In the genomic region with DNA sequence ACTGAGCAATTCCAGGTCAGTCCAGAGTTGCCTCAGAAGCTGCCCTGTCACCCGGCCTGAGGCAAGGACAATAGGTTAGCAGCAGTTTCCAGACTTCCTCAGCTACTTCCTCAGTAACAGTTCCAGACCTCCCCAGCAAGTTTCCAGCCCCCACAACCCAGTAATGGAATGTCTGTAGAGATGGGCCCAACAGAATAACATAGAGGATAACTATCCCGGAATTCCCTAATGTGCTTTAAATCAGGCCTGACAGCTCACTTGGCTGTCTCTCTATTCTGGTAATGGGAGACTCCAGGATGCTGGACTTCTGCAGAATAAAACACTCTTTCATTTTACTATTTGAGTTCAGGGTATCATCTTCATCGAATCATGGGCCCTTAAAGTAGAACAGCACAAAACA, we compare ENCODE assay signal across 22 mouse cellular contexts.
DNase-seq lines count a peak whose midpoint lies in the region; ATAC-seq and TF ChIP-seq lines count a peak whose summit lies in the region.
"Had no signal": no experiment of that assay in that cellular context is flagged by ENCODE, and none has a peak within 500 bp of the region (broad histone marks: within the 10 kb centered on the region; RNA-seq: fewer than 3 reads in every experiment).

No protein-coding gene starts in this region.

- no peak for ATAC-seq in liver, embryonic 12.5 days
- no peak for ATAC-seq in hindbrain, embryonic 13.5 days (ENCODE audit: low FRiP score)
- ATAC-seq: forebrain, embryonic 16.5 days; midbrain, embryonic 13.5 days had no signal

- H3K9me3 ChIP-seq in liver, embryonic 12.5 days (replicated peaks) = no peaks in the 10 kb centered on the region
- no peaks in the 10 kb centered on the region for H3K9me3 ChIP-seq in hindbrain, embryonic 13.5 days
- H3K9me3 ChIP-seq: forebrain, embryonic 10.5 days; midbrain, embryonic 13.5 days; neural tube, embryonic 12.5 days had no signal

- no peak overlapping the region for H3K9ac ChIP-seq in liver, adult 2 months (ENCODE audit: low read depth, low read length)
- no peak overlapping the region for H3K9ac ChIP-seq in liver, embryonic 12.5 days
- no peak overlapping the region for H3K9ac ChIP-seq in hindbrain, embryonic 13.5 days
- H3K9ac ChIP-seq: hindbrain, embryonic 14.5 days; lung, embryonic 14.5 days; midbrain, embryonic 13.5 days; neural tube, embryonic 12.5 days had no signal

- whole genome bisulfite sequencing in kidney, adult 2 months = 35% methylated on average over 3 of the region's 3 CpGs
- 39% methylated on average over 3 of the region's 3 CpGs for WGBS in liver, adult 2 months
- WGBS in liver, embryonic 12.5 days (ENCODE audit: insufficient replicate concordance) = 58% methylated on average over 3 of the region's 3 CpGs
- 65% methylated on average over 3 of the region's 3 CpGs for WGBS in hindbrain, embryonic 13.5 days

- H3K27me3 ChIP-seq in kidney, adult 2 months (replicated peaks; ENCODE audit: control insufficient read depth, insufficient read depth, low read length) = no peaks in the 10 kb centered on the region
- H3K27me3 ChIP-seq in liver, adult 2 months (ENCODE audit: control insufficient read depth, insufficient read depth, low read length) = no peaks in the 10 kb centered on the region
- no peaks in the 10 kb centered on the region for H3K27me3 ChIP-seq in liver, embryonic 12.5 days (replicated peaks)
- no peaks in the 10 kb centered on the region for H3K27me3 ChIP-seq in hindbrain, embryonic 13.5 days
- H3K27me3 ChIP-seq: midbrain, embryonic 13.5 days; neural tube, embryonic 12.5 days had no signal

- H3K4me3 ChIP-seq in kidney, adult 2 months (ENCODE audit: insufficient read depth, low read depth, low read length) = no peak overlapping the region
- H3K4me3 ChIP-seq in liver, adult 2 months (ENCODE audit: insufficient read depth, low read depth, low read length) = peak overlapping the region; percentile 1; the same call in 1 of the 2 replicates
- H3K4me3 ChIP-seq in liver, embryonic 12.5 days = no peak overlapping the region
- H3K4me3 ChIP-seq in hindbrain, embryonic 13.5 days = no peak overlapping the region
- H3K4me3 ChIP-seq: forebrain, embryonic 10.5 days; left cerebral cortex, adult 2 months; midbrain, embryonic 13.5 days; neural tube, embryonic 12.5 days had no signal

- H3K4me2 ChIP-seq in liver, embryonic 12.5 days = peak overlapping the region; percentile 24
- H3K4me2 ChIP-seq in hindbrain, embryonic 13.5 days = no peak overlapping the region
- H3K4me2 ChIP-seq: hindbrain, embryonic 14.5 days; lung, embryonic 14.5 days; midbrain, embryonic 13.5 days; neural tube, embryonic 12.5 days had no signal

- TF ChIP-seq POLR2A in kidney, adult 2 months (IDR thresholded peaks at IDR 0.05; ENCODE audit: low read depth, low read length) = no peak
- no peak for TF ChIP-seq POLR2A in liver, adult 2 months (IDR thresholded peaks at IDR 0.05; ENCODE audit: extremely low read depth, insufficient read depth, low read length)

- TF ChIP-seq CTCF in kidney, adult 2 months (conservative IDR thresholded peaks at IDR 0.05; ENCODE audit: insufficient read depth, insufficient read length, low read depth, low read length) = no peak
- TF ChIP-seq CTCF in liver, adult 2 months (IDR thresholded peaks at IDR 0.05; ENCODE audit: low read depth, low read length) = no peak

- no peak overlapping the region for H3K27ac ChIP-seq in kidney, adult 2 months (ENCODE audit: insufficient read depth, low read depth, low read length)
- H3K27ac ChIP-seq in liver, adult 2 months (replicated peaks; ENCODE audit: insufficient read depth, low read depth, low read length) = no peak overlapping the region
- H3K27ac ChIP-seq in liver, embryonic 12.5 days = no peak overlapping the region
- no peak overlapping the region for H3K27ac ChIP-seq in hindbrain, embryonic 13.5 days
- H3K27ac ChIP-seq: forebrain, embryonic 10.5 days; hindbrain, embryonic 14.5 days; left cerebral cortex, adult 2 months; midbrain, embryonic 13.5 days; neural tube, embryonic 12.5 days had no signal

- no peaks in the 10 kb centered on the region for H3K79me2 ChIP-seq in liver, adult 2 months (ENCODE audit: control insufficient read depth, insufficient read depth, low read length)

- no peaks in the 10 kb centered on the region for H3K36me3 ChIP-seq in kidney, adult 2 months (ENCODE audit: control insufficient read depth, insufficient read depth, low read length)
- no peaks in the 10 kb centered on the region for H3K36me3 ChIP-seq in liver, adult 2 months (ENCODE audit: control insufficient read depth, insufficient read depth, low read length)
- no peaks in the 10 kb centered on the region for H3K36me3 ChIP-seq in liver, embryonic 12.5 days
- H3K36me3 ChIP-seq in hindbrain, embryonic 13.5 days = no peaks in the 10 kb centered on the region
- H3K36me3 ChIP-seq: forebrain, embryonic 10.5 days; midbrain, embryonic 13.5 days; neural tube, embryonic 12.5 days had no signal

- no peaks in the 10 kb centered on the region for H3K4me1 ChIP-seq in kidney, adult 2 months (ENCODE audit: control insufficient read depth, insufficient read depth, low read length)
- H3K4me1 ChIP-seq in liver, adult 2 months (ENCODE audit: control insufficient read depth, insufficient read depth, low read length) = peaks cover 5% of the 10 kb centered on the region
- no peaks in the 10 kb centered on the region for H3K4me1 ChIP-seq in liver, embryonic 12.5 days
- no peaks in the 10 kb centered on the region for H3K4me1 ChIP-seq in hindbrain, embryonic 13.5 days (replicated peaks)
- H3K4me1 ChIP-seq: forebrain, embryonic 10.5 days; midbrain, embryonic 13.5 days; neural tube, embryonic 12.5 days had no signal

- DNase-seq in kidney, adult 2 months = peak; percentile 36
- DNase-seq in kidney, adult 9 months = no peak
- peak; percentile 53 for DNase-seq in liver, adult 2 months (ENCODE audit: extremely low read depth, low read depth, low spot score)
- DNase-seq in liver = no peak
- DNase-seq in mesoderm, embryonic 11.5 days (ENCODE audit: low read depth, low spot score) = peak; percentile 29
- DNase-seq in lung, adult 18-20 months = no peak
- DNase-seq: adrenal gland, adult 2 months; cerebellum, adult 11-12 months; cerebellum, postnatal 10 days; gastrocnemius, postnatal 10 days; heart, postnatal 36 days; left cerebral cortex, postnatal 4 days; lung, embryonic 14.5 days; right cerebral cortex, postnatal 14 days had no signal

Comparison
In these comparisons a context has a peak if more than half of its experiments do, and no peak if none do; other contexts are left out.
1. DNase-seq: peak in kidney, adult 2 months (single experiment), liver, adult 2 months (single experiment) and mesoderm, embryonic 11.5 days (single experiment); none in kidney, adult 9 months (single experiment), liver (single experiment) and lung, adult 18-20 months (0 of 2).